In the genomic region with DNA sequence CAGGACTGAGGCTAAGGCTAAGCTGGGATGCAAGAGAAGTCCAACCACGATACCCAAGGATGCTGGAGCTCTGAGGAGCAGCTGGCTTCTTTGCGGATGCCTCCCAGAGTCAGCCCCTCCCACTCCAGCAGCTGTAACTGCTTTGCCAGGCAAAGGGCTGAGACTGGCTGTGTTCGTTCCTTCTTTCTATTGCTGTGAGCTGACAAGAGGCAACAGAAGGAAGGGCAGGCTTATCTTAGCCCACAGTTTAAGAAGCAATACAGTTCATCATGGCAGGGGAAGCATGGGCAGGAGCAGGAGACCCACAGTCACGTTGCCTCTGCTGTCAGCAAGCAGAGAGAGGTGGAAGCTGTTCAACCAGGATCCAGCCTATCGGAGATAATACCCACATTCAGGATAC, we compare ENCODE assay signal across 26 mouse cellular contexts. TPM values are rescaled to one million over a fixed set of nuclear protein-coding genes. Genes with fewer than 3 reads are reported as not detected.
"Had no signal": no experiment of that assay in that cellular context is flagged by ENCODE, and none has a peak within 500 bp of the region (broad histone marks: within the 10 kb centered on the region; RNA-seq: fewer than 3 reads in every experiment).

No protein-coding gene starts in this region.

- H3K4me2 ChIP-seq: limb, embryonic 12.5 days; limb, embryonic 15.5 days; liver, embryonic 11.5 days; lung, embryonic 15.5 days; midbrain, embryonic 11.5 days had no signal

- H3K27ac ChIP-seq: limb, embryonic 12.5 days; limb, embryonic 15.5 days; liver, embryonic 14.5 days; lung, embryonic 15.5 days; macrophage; stomach, postnatal 0 days had no signal

- H3K9ac ChIP-seq: limb, embryonic 12.5 days; limb, embryonic 15.5 days; liver, embryonic 14.5 days; lung, embryonic 15.5 days had no signal

- DNase-seq: kidney, adult 11 months; kidney, adult 8-10 months; kidney, postnatal 14 days; kidney, postnatal 4 days; left cerebral cortex, postnatal 4 days; lung, adult 18-20 months; lung, postnatal 14 days; midbrain, embryonic 14.5 days; right cerebral cortex, postnatal 14 days; right cerebral cortex, postnatal 4 days; thymus, adult 2 months; thymus, postnatal 14 days; thymus, postnatal 4 days had no signal

- H3K9me3 ChIP-seq: limb, embryonic 15.5 days; lung, embryonic 15.5 days had no signal

- H3K27me3 ChIP-seq: lung, embryonic 15.5 days had no signal

- H3K4me3 ChIP-seq: limb, embryonic 12.5 days; limb, embryonic 15.5 days; lung, embryonic 15.5 days; megakaryocyte, embryonic 14.5 days had no signal

- H3K36me3 ChIP-seq: limb, embryonic 12.5 days; limb, embryonic 15.5 days; lung, embryonic 15.5 days had no signal

RNA-seq across cellular contexts. Expression of a gene that starts 12.7 kb away (rescaled TPM):
- total RNA-seq: layer of hippocampus, adult 18-20 months; layer of hippocampus, postnatal 14 days; left cerebral cortex, postnatal 14 days had no signal
- polyA plus RNA-seq: lung, embryonic 15.5 days had no signal

RNA-seq across cellular contexts. Expression of a gene that starts 28.9 kb away (rescaled TPM):
- polyA plus RNA-seq: limb, embryonic 12.5 days; midbrain, embryonic 11.5 days had no signal

RNA-seq across cellular contexts. Expression of a gene that starts 34.4 kb away (rescaled TPM):
- polyA plus RNA-seq: kidney, embryonic 16.5 days; macrophage had no signal
